Mouse (Mus musculus) ES-Bruce4 (cell line): ENCODE measurements around the gene Kpna1. TPM values are rescaled to one million over a fixed set of nuclear protein-coding genes. Genes with fewer than 3 reads are reported as not detected.
A peak's percentile ranks its signal among the peaks of the same experiment; 100 is the strongest.

Experiments used
- H3K27ac ChIP-seq: 2 replicates; pipeline ENCODE4 v1.5.1; 2012; ENCODE audit warnings: low read length, inconsistent platforms; ENCODE audit not compliant: insufficient read depth
- H3K27me3 ChIP-seq: 2 replicates; pipeline ENCODE4 v1.6.1; 2012; ENCODE audit warnings: mild to moderate bottlenecking, low read length, inconsistent platforms; ENCODE audit not compliant: control insufficient read depth, poor library complexity, insufficient read depth, severe bottlenecking
- H3K36me3 ChIP-seq: 2 replicates; pipeline ENCODE4 v1.6.1; 2012; ENCODE audit warnings: inconsistent platforms, mild to moderate bottlenecking, low read length, moderate library complexity; ENCODE audit not compliant: control insufficient read depth, poor library complexity, insufficient read depth, severe bottlenecking
- H3K4me1 ChIP-seq: one replicate; pipeline ENCODE4 v1.8.1; 2011; ENCODE audit warnings: low read length; ENCODE audit not compliant: control insufficient read depth, insufficient read depth
- H3K4me3 ChIP-seq: 2 replicates; pipeline ENCODE4 v1.5.1; 2011; ENCODE audit warnings: low read depth, mild to moderate bottlenecking, low read length
- H3K9ac ChIP-seq: 2 replicates; pipeline ENCODE4 v1.6.1; 2012; ENCODE audit warnings: low read depth, mild to moderate bottlenecking, inconsistent platforms; ENCODE audit not compliant: poor library complexity, severe bottlenecking
- H3K9me3 ChIP-seq: replicated peaks from 2 replicates; pipeline ENCODE4 v1.6.1; 2012; ENCODE audit warnings: mild to moderate bottlenecking, low read length, inconsistent platforms; ENCODE audit not compliant: control insufficient read depth, poor library complexity, insufficient read depth, severe bottlenecking
- CTCF ChIP-seq: IDR thresholded peaks from one replicate; pipeline ENCODE4 v1.8.1; 2011; ENCODE audit warnings: low read depth, low read length
- EP300 ChIP-seq: IDR thresholded peaks from 2 replicates; pipeline ENCODE4 v1.6.1; 2011; ENCODE audit warnings: low read depth, low read length; ENCODE audit not compliant: insufficient read depth
- POLR2A ChIP-seq: IDR thresholded peaks from one replicate; pipeline ENCODE4 v1.8.1; 2011; ENCODE audit warnings: low read length; ENCODE audit not compliant: insufficient read depth
- polyA plus RNA-seq: library from polyadenylated mRNA; stranded (reverse); fragments of >200 nt; gene quantifications from 2 replicates; pipeline ENCODE4 v1.2.4, GENCODE M21; 2011; ENCODE audit warnings: low read depth; ENCODE audit not compliant: missing spikeins, insufficient read depth, insufficient read length

Kpna1 gene
- polyA plus RNA-seq, 1 experiment = 103 TPM

GRCm38 (mm10) chr16:35967319-35967718 lies 11.2 kb upstream of the Kpna1 start:
- H3K9me3 ChIP-seq = no peaks in the 10 kb centered on the region
- peak overlapping the region; percentile 11; the same call in 1 of the 2 replicates for H3K9ac ChIP-seq
- peaks cover 10% of the 10 kb centered on the region for H3K4me1 ChIP-seq
- peak overlapping the region; percentile 93 for H3K27ac ChIP-seq
- no peaks in the 10 kb centered on the region for H3K27me3 ChIP-seq
- no peak overlapping the region for H3K4me3 ChIP-seq
- H3K36me3 ChIP-seq = no peaks in the 10 kb centered on the region
- TF ChIP-seq EP300 (no peak), CTCF (no peak), POLR2A (no peak)

- Histone ChIP-seq H3K36me3 (0 out of 2 replicates have a peak, but pooled peaks cover 3% of the 10 kb centered on the region), H3K27ac (peak overlapping the region; percentile 93), H3K9ac (0 out of 2 replicates have a peak overlapping the region, but pooled peaks have one; percentile 5), H3K4me3 (no peak overlapping the region), H3K9me3 (no peaks in the 10 kb centered on the region), H3K4me1 (peaks cover 10% of the 10 kb centered on the region), H3K27me3 (no peaks in the 10 kb centered on the region)
- TF ChIP-seq POLR2A (no peak), CTCF (no peak), EP300 (no peak)
Measured at GRCm38 (mm10) chr16:35968149-35968548, 10.4 kb upstream of the Kpna1 start.

DNA sequence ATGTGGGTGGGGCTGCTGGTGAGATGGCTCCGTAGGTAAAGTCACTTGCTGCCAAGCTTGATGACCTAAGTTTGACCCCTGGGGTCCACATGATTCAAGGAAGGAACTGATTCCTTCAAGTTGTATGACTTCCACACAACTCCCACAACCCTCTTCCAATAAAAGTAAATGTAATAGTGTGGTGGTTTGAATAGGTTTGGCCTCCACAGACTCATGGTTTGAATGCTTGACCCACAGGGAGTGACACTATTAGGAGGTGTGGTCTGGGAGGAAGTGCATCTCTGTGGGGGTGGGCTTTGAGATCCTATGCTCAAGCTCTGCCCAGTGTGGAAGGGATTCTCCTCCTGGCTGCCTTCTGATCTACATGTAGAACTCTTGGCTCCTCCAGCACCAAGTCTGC lies 4.5 kb upstream of the Kpna1 start:
- Histone ChIP-seq H3K36me3 (0 out of 2 replicates have a peak, but pooled peaks cover 3% of the 10 kb centered on the region), H3K9ac (no peak overlapping the region), H3K27me3 (no peaks in the 10 kb centered on the region), H3K4me3 (no peak overlapping the region), H3K4me1 (no peaks in the 10 kb centered on the region), H3K9me3 (no peaks in the 10 kb centered on the region), H3K27ac (0 out of 2 replicates have a peak overlapping the region, but pooled peaks have one; percentile 6)
- no peak for TF ChIP-seq EP300
- no peak for TF ChIP-seq POLR2A
- TF ChIP-seq CTCF = no peak

- no peak overlapping the region for H3K27ac ChIP-seq
- H3K4me3 ChIP-seq = no peak overlapping the region
- no peaks in the 10 kb centered on the region for H3K27me3 ChIP-seq
- H3K9me3 ChIP-seq = no peaks in the 10 kb centered on the region
- no peaks in the 10 kb centered on the region for H3K36me3 ChIP-seq
- no peaks in the 10 kb centered on the region for H3K4me1 ChIP-seq
- TF ChIP-seq CTCF (no peak), EP300 (0 out of 2 replicates have a peak, but pooled peaks have one; percentile 49), POLR2A (no peak)
- no peak overlapping the region for H3K9ac ChIP-seq
Measured at GRCm38 (mm10) chr16:35981363-35981821, 2.8 kb downstream of the Kpna1 start.

- peak overlapping the region; percentile 92 for H3K4me3 ChIP-seq
- H3K36me3 ChIP-seq = no peaks in the 10 kb centered on the region
- peak overlapping the region; percentile 97 for H3K9ac ChIP-seq
- H3K27me3 ChIP-seq = no peaks in the 10 kb centered on the region
- H3K4me1 ChIP-seq = peaks cover 2% of the 10 kb centered on the region
- H3K27ac ChIP-seq = peak overlapping the region; percentile 76; the same call in 1 of the 2 replicates
- H3K9me3 ChIP-seq = no peaks in the 10 kb centered on the region
- TF ChIP-seq POLR2A = no peak
- no peak for TF ChIP-seq CTCF
- TF ChIP-seq EP300 = no peak
Measured at GRCm38 (mm10) chr16:35982506-35982901, 4.0 kb downstream of the Kpna1 start.

DNA sequence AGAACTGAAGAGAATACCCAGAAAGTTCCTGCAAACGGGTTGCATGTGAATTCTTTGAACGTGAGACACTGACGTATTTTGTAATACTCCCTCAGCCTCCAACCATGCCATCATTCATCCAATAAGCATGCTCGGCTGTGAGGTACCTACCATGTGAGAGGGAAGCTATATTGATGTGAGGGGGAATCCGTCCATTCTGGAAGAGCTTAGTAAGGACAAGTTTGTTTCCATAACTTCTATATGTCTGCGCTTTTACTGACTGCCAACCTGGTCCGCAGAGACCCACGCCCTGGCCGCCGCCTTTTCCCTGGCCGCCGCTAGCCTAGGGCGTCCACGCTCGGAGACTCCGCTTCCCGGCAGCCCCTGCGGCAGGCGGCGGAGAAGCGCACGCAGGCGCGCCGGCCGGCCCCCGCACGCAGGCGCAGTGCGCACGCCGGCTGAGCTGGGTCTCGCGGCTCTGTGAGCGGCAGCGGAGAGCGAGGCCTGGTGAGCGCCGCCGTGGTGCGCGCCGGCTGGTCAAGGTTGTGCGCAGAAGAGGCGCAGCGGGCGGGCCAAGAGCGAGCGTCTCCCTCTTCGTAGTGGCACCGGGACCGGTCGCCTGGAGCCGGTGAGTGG lies 4.5 kb downstream of the Kpna1 start:
- Histone ChIP-seq H3K9ac (peak overlapping the region; percentile 97), H3K27me3 (no peaks in the 10 kb centered on the region), H3K4me1 (peaks cover 2% of the 10 kb centered on the region), H3K4me3 (peak overlapping the region; percentile 92), H3K9me3 (no peaks in the 10 kb centered on the region), H3K36me3 (no peaks in the 10 kb centered on the region), H3K27ac (peak overlapping the region; percentile 85)
- TF ChIP-seq CTCF = no peak
- TF ChIP-seq POLR2A = peak; percentile 79
- TF ChIP-seq EP300 = no peak
